Mouse (Mus musculus) stomach, embryonic 16.5 days (tissue): ENCODE results near the gene Bbs4. TPM values are rescaled to one million over a fixed set of nuclear protein-coding genes. Genes with fewer than 3 reads are reported as not detected.
"Not testable (repeated sequence)": the region's sequence is repeated elsewhere in the genome, so short reads cannot be mapped to it uniquely, and the experiment has no call there.

Experiments
- ATAC-seq: fragments of 200-750 bp; cut with Nextera tagmentation; 2 replicates; pipeline ENCODE4 v1.8.0; 2017; ENCODE audit warnings: moderate number of reproducible peaks, moderate TSS enrichment; ENCODE audit not compliant: insufficient read depth, low FRiP score
- H3K27ac ChIP-seq: fragments of 300-500 bp; sonication (generic); 2 replicates; pipeline ENCODE4 v1.5.1; 2014; ENCODE audit warnings: low read length
- H3K27me3 ChIP-seq: fragments of 300-500 bp; sonication (generic); 2 replicates; pipeline ENCODE4 v1.6.1; 2014; ENCODE audit warnings: low read length, control low read depth, mixed read lengths; ENCODE audit not compliant: control insufficient read depth, insufficient read depth
- H3K36me3 ChIP-seq: fragments of 300-500 bp; sonication (generic); 2 replicates; pipeline ENCODE4 v1.6.1; 2014; ENCODE audit warnings: low read length; ENCODE audit not compliant: control insufficient read depth, insufficient read depth
- H3K4me1 ChIP-seq: fragments of 300-500 bp; sonication (generic); 2 replicates; pipeline ENCODE4 v1.6.1; 2014; ENCODE audit warnings: low read length, control low read depth, mixed read lengths; ENCODE audit not compliant: control insufficient read depth, insufficient read depth
- H3K4me2 ChIP-seq: fragments of 300-500 bp; sonication (generic); 2 replicates; pipeline ENCODE4 v1.6.1; 2014; ENCODE audit warnings: low read depth, low read length, mixed read lengths
- H3K4me3 ChIP-seq: fragments of 300-500 bp; sonication (generic); replicated peaks from 2 replicates; pipeline ENCODE4 v1.5.1; 2014; ENCODE audit warnings: mild to moderate bottlenecking, low read length
- H3K9ac ChIP-seq: fragments of 300-500 bp; sonication (generic); 2 replicates; pipeline ENCODE4 v1.6.1; 2014; ENCODE audit warnings: low read length
- H3K9me3 ChIP-seq: fragments of 300-500 bp; sonication (generic); replicated peaks from 2 replicates; pipeline ENCODE4 v1.6.1; 2016; ENCODE audit warnings: low read length, control low read depth; ENCODE audit not compliant: control insufficient read depth
- WGBS: fragments of 180-500 bp; shearing (Covaris S2); extraction: QIAGEN DNeasy Blood & Tissue Kit; methylation state at CpG from one replicate; pipeline ENCODE4 v1.1.7; 2014; 5-methylcytosine and 5-hydroxymethylcytosine counted together
- polyA plus RNA-seq: library from polyadenylated mRNA; unstranded; fragments of >200 nt; fragmentation: Nextera tagmentation; extraction: Ambion mirVana; gene quantifications from 2 replicates; pipeline ENCODE4 v1.2.1, GENCODE M21; 2015

Bbs4 gene
- 10.1 and 10.7 TPM in 2 replicates for polyA plus RNA-seq

DNA sequence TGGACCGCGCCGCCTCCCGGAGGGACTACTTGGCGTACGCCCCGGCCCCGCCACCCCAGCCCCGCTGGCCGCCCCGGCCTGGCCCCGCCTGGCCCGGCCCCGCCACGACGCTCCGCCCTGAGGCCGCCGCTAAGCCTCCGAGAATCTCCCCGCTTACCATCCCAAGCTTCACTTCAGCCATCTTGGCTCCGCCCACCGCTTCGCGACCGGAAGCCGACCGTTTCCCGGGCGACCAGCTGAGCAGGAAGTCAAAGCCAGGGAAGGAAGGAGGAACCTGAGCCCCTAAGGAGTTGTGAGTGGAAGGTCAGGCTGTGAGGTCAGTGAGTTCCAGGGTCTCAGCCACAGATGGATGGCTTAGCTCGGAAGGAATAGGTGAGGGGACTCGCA is at the start of gene Bbs4:
Bbs4 (minus strand) TSS at position 256 of the 387 bp plus-strand sequence.
- Histone ChIP-seq H3K4me1 (no peaks in the 10 kb centered on the region), H3K27me3 (no peaks in the 10 kb centered on the region), H3K9me3 (no peaks in the 10 kb centered on the region), H3K4me2 (peak within 1 kb of the TSS; percentile 83), H3K27ac (peak within 1 kb of the TSS; percentile 82), H3K9ac (peak within 1 kb of the TSS; percentile 76), H3K36me3 (no peaks in the 10 kb centered on the region), H3K4me3 (peak within 1 kb of the TSS; percentile 63)
- under 1% methylated on average over 32 of the region's 32 CpGs for WGBS
- peak; percentile 99 for ATAC-seq

DNA sequence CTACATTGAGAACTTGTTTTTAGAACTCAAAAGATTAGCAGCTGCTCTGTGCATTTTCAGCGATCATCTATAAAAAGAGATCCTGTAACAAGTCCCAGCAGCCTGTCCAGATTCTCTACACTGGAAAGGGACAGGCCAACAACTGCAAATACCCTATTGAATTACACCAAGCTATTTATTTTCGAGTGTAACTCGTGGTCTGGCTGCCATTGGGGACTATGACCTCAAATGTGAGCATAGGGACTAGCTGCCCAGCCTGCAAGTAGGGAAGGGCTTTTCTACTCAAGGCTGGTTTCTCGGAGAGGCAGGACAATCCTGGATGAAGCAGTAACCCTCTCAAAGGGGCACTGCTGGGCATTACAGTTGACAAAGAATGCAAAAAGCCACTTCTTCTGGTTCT is 35.8 kb upstream of the Bbs4 start:
- Histone ChIP-seq H3K4me2 (no peak overlapping the region), H3K4me3 (no peak overlapping the region), H3K27me3 (no peaks in the 10 kb centered on the region), H3K27ac (no peak overlapping the region), H3K36me3 (peaks cover 24% of the 10 kb centered on the region), H3K9ac (no peak overlapping the region), H3K4me1 (no peaks in the 10 kb centered on the region), H3K9me3 (no peaks in the 10 kb centered on the region)
- WGBS = 84% methylated on average over 4 of the region's 4 CpGs
- no peak for ATAC-seq

DNA sequence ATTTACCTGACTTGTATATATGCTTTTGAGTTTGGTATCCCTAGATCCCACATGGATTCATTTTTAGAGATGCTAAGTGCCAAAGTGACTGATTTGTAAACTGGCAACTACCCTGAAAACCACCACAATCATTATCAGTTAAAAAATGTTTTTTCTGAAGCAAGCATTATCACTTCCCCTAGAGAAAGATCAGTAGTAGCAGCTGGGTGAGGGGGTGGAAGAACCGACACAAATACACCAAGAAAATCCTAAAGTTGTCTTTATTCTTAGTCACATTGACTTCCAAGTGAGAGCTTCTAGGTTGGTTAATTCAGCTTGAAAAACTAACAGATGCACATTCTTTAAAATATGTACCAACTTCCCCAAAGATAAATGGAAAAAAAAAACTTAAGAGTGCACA is 35.0 kb upstream of the Bbs4 start:
- no peak for ATAC-seq
- H3K27ac ChIP-seq = no peak overlapping the region
- 68% methylated on average over 1 of the region's 1 CpGs for WGBS
- no peaks in the 10 kb centered on the region for H3K4me1 ChIP-seq
- no peak overlapping the region for H3K9ac ChIP-seq
- H3K36me3 ChIP-seq = peaks cover 19% of the 10 kb centered on the region
- H3K4me2 ChIP-seq = no peak overlapping the region
- H3K4me3 ChIP-seq = no peak overlapping the region
- no peaks in the 10 kb centered on the region for H3K9me3 ChIP-seq
- H3K27me3 ChIP-seq = no peaks in the 10 kb centered on the region

DNA sequence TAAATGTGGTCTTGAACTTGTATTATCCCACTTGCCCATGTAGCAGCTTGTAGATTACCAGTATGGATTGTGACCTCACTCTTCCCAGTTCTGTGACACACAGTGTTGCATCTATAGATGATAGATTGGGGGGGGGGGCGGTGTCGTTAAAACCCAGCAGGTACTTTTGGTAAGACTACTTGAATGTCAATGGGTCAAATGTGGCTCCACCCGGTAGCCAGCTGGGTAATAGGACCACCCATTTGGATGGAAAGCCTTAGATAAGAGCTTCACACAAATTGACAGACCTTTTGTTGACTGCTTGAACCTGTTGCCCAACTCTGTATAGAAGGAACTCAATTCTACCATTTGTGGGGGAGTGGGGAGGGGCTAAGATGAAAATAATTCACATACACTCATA is 34.2 kb upstream of the Bbs4 start:
- Histone ChIP-seq H3K4me2 (no peak overlapping the region), H3K4me1 (no peaks in the 10 kb centered on the region), H3K9ac (no peak overlapping the region), H3K27me3 (no peaks in the 10 kb centered on the region), H3K9me3 (no peaks in the 10 kb centered on the region), H3K4me3 (no peak overlapping the region), H3K36me3 (peaks cover 13% of the 10 kb centered on the region; the same call in 1 of the 2 replicates), H3K27ac (no peak overlapping the region)
- ATAC-seq = no peak
- WGBS = 61% methylated on average over 3 of the region's 3 CpGs

DNA sequence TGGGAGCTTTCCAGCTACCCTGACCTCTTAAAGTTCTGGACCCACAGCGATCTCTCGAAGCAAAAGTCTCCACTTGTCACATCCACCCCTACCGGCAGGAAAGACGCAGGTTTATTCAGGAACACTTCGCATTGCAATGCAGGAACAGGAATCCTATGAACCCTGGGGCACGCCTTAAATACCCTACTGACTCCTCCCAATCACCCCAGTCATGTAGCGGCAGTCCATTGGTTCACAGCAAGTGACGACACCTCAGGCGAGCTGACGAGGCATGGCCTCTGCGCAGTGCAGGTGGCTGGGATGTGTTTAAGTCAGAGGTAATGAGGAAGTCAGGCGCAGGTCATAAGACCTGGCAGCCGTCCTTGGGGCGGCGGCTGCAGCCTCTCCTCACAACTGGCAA is 22.3 kb upstream of the Bbs4 start:
- 88% methylated on average over 15 of the region's 15 CpGs for WGBS

DNA sequence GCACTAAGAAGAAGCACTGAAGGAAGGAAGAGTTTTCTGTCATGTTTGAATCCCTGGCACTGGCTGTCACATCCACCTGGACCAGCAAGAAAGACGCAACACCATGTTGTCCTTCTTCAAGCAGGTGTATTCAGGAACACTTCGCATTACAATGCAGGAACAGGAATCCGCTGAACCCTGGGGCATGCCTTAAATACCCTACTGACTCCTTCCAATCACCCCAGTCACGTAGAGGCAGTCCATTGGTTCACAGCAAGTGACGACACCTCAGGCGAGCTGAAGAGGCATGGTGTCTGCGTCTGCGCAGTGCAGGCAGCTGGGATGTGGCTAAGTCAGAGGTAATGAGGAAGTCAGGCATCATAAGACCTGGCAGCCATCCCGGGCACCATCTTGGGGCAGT is 16.3 kb upstream of the Bbs4 start:
- 88% methylated on average over 9 of the region's 9 CpGs for WGBS
- ATAC-seq = no peak

More for the DNA sequence above, 22.3 kb upstream of the Bbs4 start:
- no peak for ATAC-seq
- Histone ChIP-seq H3K4me2 (no peak overlapping the region), H3K36me3 (no peaks in the 10 kb centered on the region), H3K27me3 (no peaks in the 10 kb centered on the region), H3K4me1 (no peaks in the 10 kb centered on the region), H3K9me3 (no peaks in the 10 kb centered on the region), H3K4me3 (no peak overlapping the region), H3K27ac (no peak overlapping the region), H3K9ac (no peak overlapping the region)

DNA sequence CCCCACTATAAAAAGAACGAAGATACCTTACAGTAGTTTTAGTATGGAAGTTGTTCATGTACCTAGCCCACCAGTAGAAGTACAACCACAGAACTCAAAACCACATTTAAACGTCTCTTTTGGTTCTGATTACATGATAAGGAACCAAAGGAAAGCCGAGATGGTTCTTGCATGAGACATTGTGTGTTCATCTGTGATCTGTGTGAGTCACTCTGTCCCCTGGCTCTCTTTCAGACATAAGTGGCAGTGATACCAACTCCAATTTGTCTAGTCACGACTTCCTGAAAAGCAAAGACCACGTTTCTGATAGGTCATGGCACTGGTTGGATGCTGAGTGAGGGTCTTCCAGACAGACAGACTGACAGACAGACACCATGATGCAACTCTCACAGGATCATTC is 15.9 kb upstream of the Bbs4 start:
- ATAC-seq = no peak
- 72% methylated on average over 5 of the region's 5 CpGs for WGBS
- Histone ChIP-seq H3K4me1 (no peaks in the 10 kb centered on the region), H3K9me3 (no peaks in the 10 kb centered on the region), H3K36me3 (no peaks in the 10 kb centered on the region), H3K27me3 (no peaks in the 10 kb centered on the region), H3K9ac (no peak overlapping the region), H3K4me3 (no peak overlapping the region), H3K27ac (no peak overlapping the region), H3K4me2 (no peak overlapping the region)

More for the DNA sequence above, 16.3 kb upstream of the Bbs4 start:
- H3K4me2 ChIP-seq = no peak overlapping the region
- H3K4me3 ChIP-seq = no peak overlapping the region
- H3K9me3 ChIP-seq = no peaks in the 10 kb centered on the region
- H3K36me3 ChIP-seq = no peaks in the 10 kb centered on the region
- no peak overlapping the region for H3K27ac ChIP-seq
- H3K9ac ChIP-seq = no peak overlapping the region
- H3K27me3 ChIP-seq = no peaks in the 10 kb centered on the region
- H3K4me1 ChIP-seq = no peaks in the 10 kb centered on the region

DNA sequence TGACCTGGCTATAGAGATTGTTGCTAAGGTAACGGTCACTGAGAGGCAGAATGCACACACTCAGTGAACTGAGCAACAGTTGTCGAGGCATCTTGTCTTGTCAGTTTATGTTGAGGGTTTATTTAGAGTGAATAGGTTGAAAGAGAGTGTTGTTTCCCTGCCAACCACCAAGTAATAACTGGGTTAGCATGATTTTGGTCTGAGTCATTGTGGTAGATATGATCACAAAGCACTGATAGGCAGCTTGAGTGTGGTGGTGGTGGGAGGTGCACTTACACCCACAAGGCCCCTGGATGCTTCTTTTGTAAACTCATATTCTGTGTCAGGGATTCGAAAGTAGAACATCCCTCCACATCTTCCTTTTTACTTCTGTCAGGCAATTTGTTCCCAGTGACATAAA is 7.2 kb upstream of the Bbs4 start:
- not testable (repeated sequence) for H3K27ac ChIP-seq, ATAC-seq, H3K36me3 ChIP-seq, H3K27me3 ChIP-seq, H3K9ac ChIP-seq, H3K4me2 ChIP-seq, H3K4me1 ChIP-seq, H3K4me3 ChIP-seq, H3K9me3 ChIP-seq
- WGBS = 50% methylated on average over 1 of the region's 3 CpGs

DNA sequence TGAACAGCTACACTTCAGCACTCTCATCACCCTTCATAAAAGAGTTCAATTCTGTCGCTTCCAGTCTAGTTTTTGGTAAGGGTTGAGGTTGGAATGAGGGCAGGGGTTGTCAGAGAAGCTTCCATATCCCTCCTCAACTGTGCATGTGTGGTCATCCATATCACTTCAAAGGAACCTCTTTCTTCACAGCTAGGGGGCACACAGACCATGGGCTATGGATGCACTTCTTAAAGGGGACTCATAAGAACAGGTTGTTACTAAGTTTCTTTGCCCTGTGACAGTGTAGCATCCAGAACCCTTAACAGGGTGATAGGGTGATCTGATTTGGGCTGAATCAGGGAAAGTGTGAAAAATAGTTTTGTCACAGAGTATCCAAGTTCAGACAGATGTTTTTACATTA is 4.7 kb upstream of the Bbs4 start:
- not testable (repeated sequence) for ATAC-seq, H3K9me3 ChIP-seq

More for the DNA sequence above, 4.7 kb upstream of the Bbs4 start:
- H3K9ac ChIP-seq, H3K4me2 ChIP-seq, H3K27ac ChIP-seq, H3K4me3 ChIP-seq, H3K27me3 ChIP-seq, H3K36me3 ChIP-seq, H3K4me1 ChIP-seq: not testable (repeated sequence)
- 47% methylated on average over 1 of the region's 1 CpGs for WGBS
